Mouse (Mus musculus): ENCODE data around the gene Npas3. TPM values are rescaled to one million over a fixed set of nuclear protein-coding genes. Genes with fewer than 3 reads are reported as not detected.

Gene Npas3
- total RNA-seq (2023) = not detected

DNA sequence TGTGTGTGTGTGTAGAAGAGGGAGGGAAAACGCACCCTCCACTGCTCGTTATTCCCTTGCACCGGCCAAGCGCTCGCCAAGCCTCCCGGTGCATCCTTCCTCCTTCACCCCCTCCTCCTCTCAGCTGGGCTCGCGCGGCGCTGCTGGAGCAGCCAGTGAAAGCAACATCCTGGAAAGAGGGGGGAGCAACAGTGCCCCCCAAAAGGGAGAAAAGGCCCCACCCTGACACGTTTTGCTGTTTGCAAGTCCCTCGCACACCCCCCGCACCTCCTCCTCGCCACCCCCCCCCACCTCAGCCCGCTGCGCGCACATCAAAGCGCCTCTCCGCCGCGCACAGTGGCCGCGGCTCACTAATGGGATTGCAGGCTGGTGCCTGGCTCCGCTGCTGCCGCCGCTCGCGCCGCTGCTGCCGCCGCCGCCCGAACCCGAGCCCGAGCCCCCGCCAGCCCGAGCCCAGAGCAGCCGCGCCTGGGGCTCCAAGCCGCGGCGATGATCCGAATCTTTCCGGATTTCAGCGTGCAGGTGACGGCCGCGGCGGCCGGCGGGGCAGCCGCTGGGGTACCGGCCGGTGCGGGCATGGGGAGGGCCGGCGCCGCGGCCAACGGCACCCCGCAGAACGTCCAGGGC is at the start of gene Npas3:
Gene Npas3 (plus strand): TSS at position 577 of the 627 bp plus-strand sequence.

Measured in B cell, adult 67 days (primary cell).